Mouse (Mus musculus): ENCODE measurements around the gene Tmem62.

DNA sequence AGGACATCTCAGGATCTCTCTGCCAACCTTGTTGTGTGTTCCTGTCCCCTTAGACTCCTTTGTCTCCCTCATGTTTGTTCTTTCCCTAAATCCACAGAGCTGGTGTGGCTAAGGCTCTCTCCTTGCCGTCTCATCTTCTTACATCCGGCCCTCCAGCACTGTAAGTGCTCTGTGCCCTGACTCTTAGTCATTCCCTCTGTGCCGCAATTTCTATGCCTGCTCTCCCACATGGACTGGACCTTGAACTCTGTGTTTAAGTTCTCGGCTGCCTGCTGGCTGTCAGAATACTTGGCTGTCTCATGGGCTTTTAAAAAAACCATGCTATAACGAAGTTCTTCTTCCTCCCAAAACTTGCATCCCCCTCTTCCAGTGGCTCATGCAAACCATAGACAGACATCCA is 46.1 kb downstream of the Tmem62 start:
- TF ChIP-seq CTCF (IDR thresholded peaks at IDR 0.05; ENCODE audit: insufficient read depth, low read depth, low read length): no peak
- no peak for TF ChIP-seq POLR2A (IDR thresholded peaks at IDR 0.05; ENCODE audit: insufficient read depth, low read depth, low read length)

Data from olfactory bulb, adult 2 months (tissue).